Mouse (Mus musculus) forebrain, embryonic 16.5 days (tissue): ENCODE results near the gene Tex2. TPM values are rescaled to one million over a fixed set of nuclear protein-coding genes. Genes with fewer than 3 reads are reported as not detected.

Experiments used
- ATAC-seq: fragments of 200-750 bp; cut with Nextera tagmentation; 2 replicates; pipeline ENCODE4 v1.8.0; 2017; ENCODE audit warnings: mild to moderate bottlenecking, moderate library complexity
- H3K27ac ChIP-seq: fragments of 300-500 bp; sonication (generic); 2 replicates; pipeline ENCODE4 v1.5.1; 2014; ENCODE audit warnings: low read length, control low read depth
- H3K27me3 ChIP-seq: fragments of 300-500 bp; sonication (generic); replicated peaks from 2 replicates; pipeline ENCODE4 v1.6.1; 2014; ENCODE audit warnings: low read length; ENCODE audit not compliant: control insufficient read depth, insufficient read depth
- H3K36me3 ChIP-seq: fragments of 300-500 bp; sonication (generic); 2 replicates; pipeline ENCODE4 v1.6.1; 2014; ENCODE audit not compliant: control insufficient read depth, insufficient read depth
- H3K4me1 ChIP-seq: fragments of 300-500 bp; sonication (generic); replicated peaks from 2 replicates; pipeline ENCODE4 v1.6.1; 2014; ENCODE audit warnings: low read length; ENCODE audit not compliant: control insufficient read depth, insufficient read depth
- H3K4me2 ChIP-seq: fragments of 300-500 bp; sonication (generic); 2 replicates; pipeline ENCODE4 v1.6.1; 2014; ENCODE audit warnings: mild to moderate bottlenecking, low read length, control low read depth
- H3K4me3 ChIP-seq: fragments of 300-500 bp; sonication (generic); replicated peaks from 2 replicates; pipeline ENCODE4 v1.5.1; 2014; ENCODE audit warnings: mild to moderate bottlenecking, low read length, control low read depth
- H3K9ac ChIP-seq: fragments of 300-500 bp; sonication (generic); replicated peaks from 2 replicates; pipeline ENCODE4 v1.6.1; 2014; ENCODE audit warnings: low read depth, low read length, control low read depth
- H3K9me3 ChIP-seq: fragments of 300-500 bp; sonication (generic); 2 replicates; pipeline ENCODE4 v1.6.1; 2016; ENCODE audit warnings: low read length; ENCODE audit not compliant: control insufficient read depth
- whole genome bisulfite sequencing: fragments of 180-500 bp; shearing (Covaris S2); extraction: QIAGEN DNeasy Blood & Tissue Kit; methylation state at CpG from one replicate; pipeline ENCODE4 v1.1.7; 2014; 5-methylcytosine and 5-hydroxymethylcytosine counted together
- polyA plus RNA-seq: library from polyadenylated mRNA; unstranded; fragments of >200 nt; fragmentation: Nextera tagmentation; extraction: Ambion mirVana; gene quantifications from 2 replicates; pipeline ENCODE4 v1.2.1, GENCODE M21; 2015

Gene Tex2
- polyA plus RNA-seq, 1 experiment from 2014 or later: 20.3 TPM

GRCm38 (mm10) chr11:106479619-106480529, 133.3 kb downstream of the Tex2 start:
- no peaks in the 10 kb centered on the region for H3K36me3 ChIP-seq
- no peaks in the 10 kb centered on the region for H3K4me1 ChIP-seq
- ATAC-seq: no peak
- no peak overlapping the region for H3K4me3 ChIP-seq
- WGBS: 87% methylated on average over 9 of the region's 9 CpGs
- no peaks in the 10 kb centered on the region for H3K27me3 ChIP-seq
- H3K9ac ChIP-seq: no peak overlapping the region
- H3K9me3 ChIP-seq: no peaks in the 10 kb centered on the region
- no peak overlapping the region for H3K4me2 ChIP-seq
- no peak overlapping the region for H3K27ac ChIP-seq

- Histone ChIP-seq H3K9ac (no peak overlapping the region), H3K27me3 (no peaks in the 10 kb centered on the region), H3K27ac (no peak overlapping the region), H3K4me3 (no peak overlapping the region), H3K9me3 (no peaks in the 10 kb centered on the region), H3K4me1 (no peaks in the 10 kb centered on the region), H3K4me2 (no peak overlapping the region), H3K36me3 (no peaks in the 10 kb centered on the region)
- 32% methylated on average over 1 of the region's 1 CpGs for WGBS
- no peak for ATAC-seq
Measured at GRCm38 (mm10) chr11:106478745-106479144, 134.5 kb downstream of the Tex2 start.

- ATAC-seq: no peak
- Histone ChIP-seq H3K4me1 (no peaks in the 10 kb centered on the region), H3K4me3 (no peak overlapping the region), H3K4me2 (no peak overlapping the region), H3K27ac (no peak overlapping the region), H3K36me3 (no peaks in the 10 kb centered on the region), H3K27me3 (no peaks in the 10 kb centered on the region), H3K9ac (no peak overlapping the region), H3K9me3 (no peaks in the 10 kb centered on the region)
- WGBS: 96% methylated on average over 3 of the region's 4 CpGs
Measured at GRCm38 (mm10) chr11:106477505-106478160, 135.6 kb downstream of the Tex2 start.

- Histone ChIP-seq H3K4me1 (no peaks in the 10 kb centered on the region), H3K4me3 (no peak overlapping the region), H3K9me3 (no peaks in the 10 kb centered on the region), H3K27ac (no peak overlapping the region), H3K27me3 (no peaks in the 10 kb centered on the region), H3K4me2 (no peak overlapping the region), H3K9ac (no peak overlapping the region), H3K36me3 (no peaks in the 10 kb centered on the region)
- no peak for ATAC-seq
- WGBS: 92% methylated on average over 1 of the region's 1 CpGs
Measured at GRCm38 (mm10) chr11:106475309-106475708, 137.9 kb downstream of the Tex2 start.

- 86% methylated on average over 1 of the region's 1 CpGs for WGBS
- Histone ChIP-seq H3K9ac (no peak overlapping the region), H3K9me3 (no peaks in the 10 kb centered on the region), H3K27me3 (no peaks in the 10 kb centered on the region), H3K4me2 (no peak overlapping the region), H3K4me3 (no peak overlapping the region), H3K36me3 (no peaks in the 10 kb centered on the region), H3K27ac (no peak overlapping the region), H3K4me1 (no peaks in the 10 kb centered on the region)
- ATAC-seq: no peak
Measured at GRCm38 (mm10) chr11:106471629-106472028, 141.6 kb downstream of the Tex2 start.

- Histone ChIP-seq H3K4me1 (0 out of 2 replicates have a peak, but pooled peaks cover 3% of the 10 kb centered on the region), H3K9me3 (no peaks in the 10 kb centered on the region), H3K4me3 (no peak overlapping the region), H3K9ac (no peak overlapping the region), H3K27me3 (no peaks in the 10 kb centered on the region), H3K36me3 (no peaks in the 10 kb centered on the region), H3K27ac (no peak overlapping the region), H3K4me2 (no peak overlapping the region)
- 90% methylated on average over 1 of the region's 1 CpGs for WGBS
- no peak for ATAC-seq
Measured at GRCm38 (mm10) chr11:106468509-106468908, 144.7 kb downstream of the Tex2 start.

GRCm38 (mm10) chr11:106465932-106466331, 147.3 kb downstream of the Tex2 start:
- no peak overlapping the region for H3K4me2 ChIP-seq
- ATAC-seq: no peak
- no peak overlapping the region for H3K9ac ChIP-seq
- H3K4me1 ChIP-seq: 0 out of 2 replicates have a peak, but pooled peaks cover 3% of the 10 kb centered on the region
- WGBS: 93% methylated on average over 4 of the region's 4 CpGs
- H3K9me3 ChIP-seq: no peaks in the 10 kb centered on the region
- no peak overlapping the region for H3K4me3 ChIP-seq
- H3K36me3 ChIP-seq: no peaks in the 10 kb centered on the region
- H3K27ac ChIP-seq: no peak overlapping the region
- H3K27me3 ChIP-seq: no peaks in the 10 kb centered on the region

GRCm38 (mm10) chr11:106465545-106465903, 147.7 kb downstream of the Tex2 start:
- H3K27me3 ChIP-seq: no peaks in the 10 kb centered on the region
- H3K4me2 ChIP-seq: no peak overlapping the region
- no peaks in the 10 kb centered on the region for H3K36me3 ChIP-seq
- H3K9ac ChIP-seq: no peak overlapping the region
- no peak overlapping the region for H3K4me3 ChIP-seq
- ATAC-seq: no peak
- H3K9me3 ChIP-seq: no peaks in the 10 kb centered on the region
- 0 out of 2 replicates have a peak, but pooled peaks cover 3% of the 10 kb centered on the region for H3K4me1 ChIP-seq
- 82% methylated on average over 1 of the region's 1 CpGs for WGBS
- no peak overlapping the region for H3K27ac ChIP-seq

- Histone ChIP-seq H3K27me3 (no peaks in the 10 kb centered on the region), H3K9ac (no peak overlapping the region), H3K27ac (no peak overlapping the region), H3K4me1 (0 out of 2 replicates have a peak, but pooled peaks cover 3% of the 10 kb centered on the region), H3K4me2 (no peak overlapping the region), H3K4me3 (no peak overlapping the region), H3K36me3 (no peaks in the 10 kb centered on the region), H3K9me3 (no peaks in the 10 kb centered on the region)
- WGBS: 66% methylated on average over 4 of the region's 4 CpGs
- no peak for ATAC-seq
Measured at GRCm38 (mm10) chr11:106464681-106465544, 148.3 kb downstream of the Tex2 start.
